Mouse (Mus musculus) adrenal gland, postnatal 14 days (tissue): ENCODE measurements at regions not wholly inside any gene's neighbourhood (a gene's known extent, or its start where the extent isn't known, plus 50 kb on each side); places are given as distances from the start of the nearest gene placed in this dataset.

Experiments
- DNase-seq: peaks from one replicate; pipeline ENCODE4 v3.0.0; 2021; ENCODE audit warnings: mixed read lengths

GRCm38 (mm10) chr15:38569011-38569640, 1143.8 kb downstream of the 4930447A16Rik start:
- no peak for DNase-seq

DNA sequence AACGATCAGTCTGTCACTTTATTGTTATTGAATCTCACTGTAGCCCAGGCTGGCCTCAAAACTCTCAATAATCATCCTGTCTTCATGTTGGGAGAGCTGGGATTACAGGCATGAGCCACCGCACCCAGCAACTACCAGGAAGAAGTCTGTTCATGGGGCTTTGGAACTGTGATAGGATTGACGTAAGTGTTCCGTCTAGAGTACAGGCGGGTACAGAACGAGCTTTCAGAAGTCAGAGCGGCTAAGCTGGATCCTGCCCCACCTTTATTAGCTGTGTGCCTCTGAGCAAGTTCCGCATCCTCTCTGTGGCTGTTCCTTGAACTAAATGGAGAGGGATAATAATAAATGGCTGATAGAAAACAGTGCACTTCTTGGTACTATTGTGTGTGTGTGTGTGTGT, 1144.8 kb downstream of the 4930447A16Rik start:
- no peak for DNase-seq

DNA sequence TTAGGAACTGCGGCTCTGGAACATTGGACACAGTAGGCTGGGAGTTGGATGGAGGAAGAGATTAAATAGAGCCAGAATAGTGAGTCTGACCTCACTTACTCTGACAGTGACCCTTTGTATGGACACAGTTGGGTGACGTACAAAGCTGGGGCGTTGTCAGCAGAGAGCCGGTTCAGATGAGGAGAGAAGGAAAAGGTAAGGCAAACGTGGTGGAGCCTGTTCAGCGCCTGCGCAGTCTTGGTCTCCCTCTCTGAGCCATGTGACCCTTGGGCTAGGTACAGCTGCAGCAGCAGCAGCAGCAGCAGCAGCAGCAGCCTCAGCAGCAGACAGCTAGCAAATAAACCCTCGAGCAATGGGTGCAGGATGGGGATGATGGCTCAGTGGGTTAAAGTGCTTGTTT, 1145.4 kb downstream of the 4930447A16Rik start:
- no peak for DNase-seq

DNA sequence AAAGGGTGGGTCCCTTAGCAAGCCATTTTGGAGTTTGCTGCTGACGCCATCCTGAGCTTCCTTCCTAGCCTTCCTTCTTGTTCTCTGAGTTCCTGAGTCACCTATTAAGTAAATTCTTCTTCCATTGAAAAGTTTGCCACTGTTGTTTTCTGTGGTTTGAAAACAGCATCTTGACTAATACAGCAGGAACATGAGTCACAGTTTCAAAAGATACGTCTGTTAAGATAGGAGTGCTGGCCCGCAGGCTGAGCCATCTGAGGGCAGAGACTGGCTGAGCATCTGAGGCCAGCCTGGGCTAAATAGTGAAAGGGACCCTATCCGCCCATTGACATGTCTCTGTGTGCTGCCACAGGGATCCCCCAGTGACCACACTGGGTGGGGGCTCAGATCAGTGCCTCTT, 1147.3 kb downstream of the 4930447A16Rik start:
- DNase-seq: no peak

DNA sequence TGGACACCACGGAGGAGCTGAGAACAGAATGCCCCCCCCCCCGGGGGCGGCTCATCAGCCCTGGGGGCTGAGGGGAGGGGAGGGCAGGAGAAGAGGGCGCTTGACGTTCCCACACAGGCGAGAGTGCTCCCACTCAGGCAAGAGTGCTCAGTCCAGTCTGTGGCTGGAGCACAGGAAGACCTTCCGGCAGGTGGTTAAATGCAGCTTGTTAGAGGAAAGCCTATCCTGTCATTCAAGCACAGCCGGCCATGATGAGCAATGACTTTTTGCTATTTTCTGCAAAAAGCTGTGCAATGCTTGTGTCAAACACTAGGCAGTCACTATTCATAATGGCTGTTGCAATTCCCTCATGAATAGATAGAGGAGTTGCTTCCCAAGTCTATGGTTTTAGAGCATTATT, 1149.1 kb downstream of the 4930447A16Rik start:
- no peak for DNase-seq

GRCm38 (mm10) chr15:38575254-38575653, 1149.9 kb downstream of the 4930447A16Rik start:
- no peak for DNase-seq

DNA sequence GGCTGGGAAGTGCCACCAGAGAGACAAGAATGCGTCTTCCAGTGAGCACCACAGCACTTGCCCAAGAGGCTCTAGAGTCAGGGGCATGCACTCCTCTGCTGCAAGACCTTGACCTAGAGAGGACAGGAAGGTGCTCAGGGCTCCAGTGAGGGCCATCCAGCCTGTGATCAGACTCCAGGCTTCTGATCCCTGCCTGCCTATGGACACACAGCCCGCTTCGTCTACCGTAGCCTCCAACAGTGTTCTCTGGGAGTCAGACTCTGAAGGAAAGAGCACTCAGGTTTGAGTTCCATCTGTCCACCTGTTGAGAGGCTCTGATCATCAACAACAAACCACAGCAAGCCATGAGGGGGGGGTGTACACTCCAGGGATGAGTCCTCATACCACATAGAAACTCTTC, 1152.3 kb downstream of the 4930447A16Rik start:
- DNase-seq: no peak

DNA sequence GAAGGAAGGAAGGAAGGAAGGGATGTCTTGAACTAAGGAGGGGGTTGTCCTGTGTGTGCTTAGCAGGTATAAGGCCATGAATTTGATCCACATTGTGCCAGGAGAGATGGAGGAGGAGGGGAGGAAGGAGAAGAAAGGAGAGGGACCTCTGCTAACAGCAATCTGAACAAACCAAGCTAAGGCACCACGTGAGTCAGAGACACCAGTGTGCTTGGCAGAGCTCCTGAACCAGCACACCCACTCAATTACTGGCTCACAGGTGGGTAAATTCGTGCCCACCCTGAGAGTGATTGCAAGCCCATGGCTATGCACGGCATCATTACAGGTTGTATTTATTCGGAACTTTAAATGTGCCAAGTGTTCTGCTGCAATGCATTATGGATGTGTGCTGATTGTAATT, 1154.1 kb downstream of the 4930447A16Rik start:
- DNase-seq: no peak

- DNase-seq: no peak
Measured at GRCm38 (mm10) chr15:38583500-38583899, 1158.1 kb downstream of the 4930447A16Rik start.

GRCm38 (mm10) chr15:38584425-38584824, 1159.1 kb downstream of the 4930447A16Rik start:
- DNase-seq: no peak

GRCm38 (mm10) chr15:38585610-38586009, 1160.3 kb downstream of the 4930447A16Rik start:
- DNase-seq: no peak

DNA sequence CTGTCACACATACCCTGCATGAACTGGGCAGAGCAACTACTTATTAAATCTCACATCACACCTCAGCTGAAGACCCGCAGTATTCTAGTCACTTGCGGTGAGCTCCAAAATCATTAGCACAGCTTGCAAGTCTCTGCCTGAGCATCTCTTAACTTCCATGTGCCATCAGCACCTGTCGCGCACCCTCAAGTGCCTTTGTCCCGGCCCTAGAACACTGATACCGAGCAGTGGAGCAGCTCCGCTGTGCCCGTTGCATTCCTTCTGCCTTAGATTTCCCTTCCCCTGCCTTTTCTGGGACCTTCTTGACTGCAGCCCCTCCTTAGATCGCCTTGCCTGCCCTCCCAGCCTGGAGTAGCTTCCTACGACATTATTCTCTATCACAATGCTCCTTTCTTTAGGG, 1161.2 kb downstream of the 4930447A16Rik start:
- DNase-seq: no peak

- DNase-seq: no peak
Measured at GRCm38 (mm10) chr15:38588268-38588667, 1162.9 kb downstream of the 4930447A16Rik start.

GRCm38 (mm10) chr15:38589010-38589409, 1163.7 kb downstream of the 4930447A16Rik start:
- DNase-seq: no peak

- no peak for DNase-seq
Measured at GRCm38 (mm10) chr15:38589675-38590074, 1164.3 kb downstream of the 4930447A16Rik start.

GRCm38 (mm10) chr15:38594095-38594494, 1168.7 kb downstream of the 4930447A16Rik start:
- peak; percentile 14 for DNase-seq

DNA sequence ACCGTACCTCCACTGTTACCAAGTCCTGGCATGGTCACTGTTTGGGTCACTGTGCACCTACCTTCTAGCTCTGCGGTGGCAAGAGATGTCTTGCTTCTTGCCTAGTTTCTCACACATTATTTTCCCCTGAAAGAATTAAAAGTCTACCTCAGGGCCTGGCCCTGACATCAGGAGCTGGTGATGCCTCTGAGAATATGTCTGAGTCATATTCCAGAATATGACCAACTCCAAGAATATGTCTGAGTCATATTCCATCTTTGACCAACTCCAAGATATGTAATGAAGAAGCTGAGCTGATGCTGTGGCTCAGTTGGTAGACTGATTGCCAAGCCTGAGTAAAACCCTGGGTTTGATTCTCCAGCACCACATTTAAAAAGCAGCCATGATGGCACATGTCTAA, 1169.4 kb downstream of the 4930447A16Rik start:
- no peak for DNase-seq

GRCm38 (mm10) chr15:38595820-38596219, 1170.5 kb downstream of the 4930447A16Rik start:
- no peak for DNase-seq

DNA sequence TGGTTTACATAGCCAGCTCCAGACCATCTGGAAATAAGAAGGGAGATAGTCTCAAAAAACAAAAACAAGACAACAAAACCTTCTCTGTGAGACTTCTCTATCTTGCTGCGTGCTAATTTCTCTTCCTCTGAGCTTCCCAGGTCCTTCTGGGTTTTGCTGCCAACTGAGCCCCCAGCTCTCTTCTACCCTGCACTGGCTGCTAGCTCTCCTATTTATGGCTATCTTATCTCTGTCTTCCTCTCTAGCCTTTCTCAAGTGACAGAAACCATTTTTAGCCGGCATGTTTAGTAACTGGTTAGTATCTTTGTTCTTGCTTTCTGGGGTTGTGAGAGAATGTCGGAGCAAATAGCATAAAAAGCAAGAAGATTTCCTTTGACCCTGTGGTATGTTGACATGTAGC, 1172.1 kb downstream of the 4930447A16Rik start:
- no peak for DNase-seq

DNA sequence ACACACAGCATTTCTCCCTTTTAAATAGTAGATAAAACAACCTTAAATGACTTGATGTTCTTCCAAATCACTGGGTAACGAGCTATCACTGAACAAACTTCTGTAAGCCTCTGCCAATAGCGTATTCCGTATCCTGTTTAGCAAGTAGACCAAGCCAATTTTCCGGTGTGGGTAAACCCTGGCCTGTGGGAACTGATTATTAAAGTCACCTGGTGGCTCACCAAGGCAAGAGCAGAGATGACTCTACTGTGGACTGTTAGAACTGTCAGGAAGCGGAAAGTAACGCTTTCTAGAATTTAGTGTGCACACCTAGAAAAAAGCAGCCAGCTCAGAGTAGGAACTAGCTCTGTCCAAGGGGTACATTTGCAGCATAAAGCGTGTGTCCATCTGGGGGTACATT, 1176.1 kb downstream of the 4930447A16Rik start:
- no peak for DNase-seq

DNA sequence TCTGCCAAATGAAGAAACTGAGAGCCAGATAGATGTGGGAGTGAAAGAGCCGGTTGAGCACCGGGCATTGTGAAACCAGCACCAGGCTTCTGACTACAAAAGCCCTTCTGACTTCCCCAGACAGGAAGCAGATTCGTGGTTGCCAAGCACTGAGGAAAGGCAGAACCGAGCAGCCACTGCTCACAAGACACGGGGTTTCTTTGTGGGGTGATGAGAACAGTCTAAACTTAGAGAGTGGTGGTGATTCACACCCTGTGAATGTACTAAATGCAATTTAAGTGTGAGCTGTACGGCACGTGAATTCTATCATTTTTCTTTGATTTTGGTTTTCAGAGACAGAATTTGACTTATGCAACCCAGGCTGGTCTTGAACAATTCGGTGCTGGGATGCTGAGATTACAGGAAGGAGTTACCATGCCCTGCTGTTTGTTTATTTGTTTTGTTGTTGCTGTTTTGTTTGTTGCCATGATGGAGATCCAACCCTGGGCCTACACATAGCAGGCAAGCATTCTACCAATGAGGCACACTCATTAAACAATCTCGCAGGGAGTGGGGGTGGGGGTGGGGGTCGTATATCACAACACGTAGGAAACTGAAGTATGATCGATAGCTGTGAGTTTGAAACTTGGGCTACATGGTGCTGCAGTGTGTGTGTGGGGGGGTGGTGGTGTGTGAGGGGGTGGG, 1177.0 kb downstream of the 4930447A16Rik start:
- DNase-seq: peak; percentile 31

DNA sequence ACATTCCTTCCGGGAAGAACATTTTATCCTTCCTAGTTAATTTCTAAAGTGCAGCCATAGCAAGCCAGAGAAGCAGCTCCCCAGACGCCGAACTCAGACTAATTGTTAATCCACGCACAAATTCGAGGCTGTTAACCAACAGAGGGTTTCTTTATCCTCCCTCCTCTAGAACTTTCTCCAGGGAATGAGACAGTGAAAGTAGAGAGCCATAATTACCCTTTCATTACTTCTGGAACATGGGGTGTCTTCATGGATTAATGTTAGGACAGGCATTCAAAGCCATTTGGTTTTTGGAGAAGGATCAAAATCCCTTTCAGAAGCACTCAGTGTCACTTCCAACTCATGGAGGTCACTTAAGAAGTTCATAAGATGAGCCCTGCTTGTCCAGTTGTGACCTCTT, 1178.6 kb downstream of the 4930447A16Rik start:
- DNase-seq: no peak

- peak; percentile 27 for DNase-seq
Measured at GRCm38 (mm10) chr15:38607368-38607767, 1182.0 kb downstream of the 4930447A16Rik start.

DNA sequence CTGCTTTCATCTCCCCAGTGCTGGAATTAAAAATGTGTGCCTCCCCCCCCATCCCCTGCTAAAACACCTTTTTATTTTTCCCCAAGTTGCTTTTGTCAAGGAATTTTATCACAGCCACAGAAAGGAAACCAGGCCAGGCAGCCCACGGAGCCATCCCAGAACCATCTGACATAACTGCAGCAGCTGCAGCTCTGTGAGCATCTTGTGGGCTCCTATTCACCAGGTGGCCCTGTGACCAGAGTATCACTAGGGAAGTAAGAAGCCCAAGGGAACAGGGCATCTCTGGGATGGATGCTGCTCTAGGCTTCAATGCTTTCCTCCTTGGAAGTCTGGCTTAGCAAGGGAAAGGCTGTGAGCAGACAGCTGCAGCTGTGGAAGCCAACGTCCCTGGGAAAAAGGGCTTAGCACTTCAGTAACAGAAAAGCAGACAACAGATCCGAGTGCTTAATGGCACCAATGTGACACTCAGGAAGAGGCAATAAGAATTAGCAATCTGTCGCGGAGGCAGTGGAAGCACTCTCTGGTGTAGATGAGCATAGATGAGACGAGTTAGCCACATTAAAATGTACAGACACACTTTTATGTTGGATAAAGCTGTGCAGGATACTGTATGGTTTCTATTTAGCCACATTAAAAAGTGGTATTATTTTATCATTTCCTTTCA, 1183.0 kb downstream of the 4930447A16Rik start:
- no peak for DNase-seq
